Mouse (Mus musculus): ENCODE results near the gene Elmo1.

Elmo1 gene

DNA sequence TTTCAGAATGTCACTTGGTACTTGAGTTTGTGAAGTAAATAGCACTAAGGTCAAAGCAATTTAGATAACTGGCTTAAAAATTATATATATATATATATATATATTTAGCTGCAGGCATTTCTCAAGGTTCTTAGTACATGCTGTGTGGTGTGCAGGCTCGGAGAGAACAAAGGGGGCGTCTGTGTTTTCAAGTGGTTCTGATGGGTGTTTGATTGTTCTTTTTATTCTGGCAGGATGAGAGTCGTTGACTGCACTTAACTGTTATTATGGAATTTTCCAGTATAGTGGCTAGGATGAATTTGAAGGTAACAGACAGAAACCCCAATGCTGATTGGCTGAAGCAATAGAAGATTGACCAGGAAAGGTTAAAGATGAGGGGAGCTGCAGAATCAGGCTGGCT is 33.6 kb downstream of the Elmo1 start:
- no peak for DNase-seq

DNA sequence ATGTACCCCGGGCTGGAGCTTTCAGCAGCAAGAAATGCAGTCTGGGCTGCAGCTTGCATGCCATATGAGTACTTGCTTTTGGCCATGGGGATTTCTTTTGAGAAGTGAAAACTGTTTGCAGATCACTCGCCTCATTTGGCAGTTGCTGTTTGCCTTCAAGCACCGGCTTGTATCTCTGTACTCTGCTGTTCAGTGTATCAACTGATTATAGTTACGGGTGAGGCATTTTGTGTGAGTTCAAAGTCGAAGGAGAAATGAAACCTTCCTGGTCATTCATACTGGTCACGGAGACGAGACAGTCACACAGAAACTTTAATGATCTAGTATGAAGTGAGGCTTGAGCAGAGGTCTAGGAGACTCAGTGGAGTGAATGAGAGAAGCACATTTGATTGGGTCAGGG is 34.6 kb downstream of the Elmo1 start:
- no peak for DNase-seq

DNA sequence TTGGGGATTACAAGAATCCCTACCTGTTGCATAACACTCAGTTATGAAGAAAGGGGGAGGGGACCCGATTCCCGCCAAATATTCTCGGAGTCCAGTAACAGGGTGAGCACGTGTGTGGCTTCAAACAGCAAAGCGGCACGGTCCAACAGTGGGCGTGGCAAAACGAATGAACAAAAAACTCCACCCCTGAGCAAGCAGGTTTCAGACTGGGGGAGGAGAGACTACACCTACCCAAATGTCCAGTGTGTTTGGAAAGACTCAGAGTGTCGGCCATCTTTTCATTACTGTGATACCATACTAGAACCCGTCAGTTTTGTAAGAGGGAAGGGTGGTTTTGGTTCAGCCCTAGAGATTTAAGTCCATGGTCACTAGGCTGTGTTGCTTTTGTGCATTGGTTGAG is 35.4 kb downstream of the Elmo1 start:
- no peak for DNase-seq

DNA sequence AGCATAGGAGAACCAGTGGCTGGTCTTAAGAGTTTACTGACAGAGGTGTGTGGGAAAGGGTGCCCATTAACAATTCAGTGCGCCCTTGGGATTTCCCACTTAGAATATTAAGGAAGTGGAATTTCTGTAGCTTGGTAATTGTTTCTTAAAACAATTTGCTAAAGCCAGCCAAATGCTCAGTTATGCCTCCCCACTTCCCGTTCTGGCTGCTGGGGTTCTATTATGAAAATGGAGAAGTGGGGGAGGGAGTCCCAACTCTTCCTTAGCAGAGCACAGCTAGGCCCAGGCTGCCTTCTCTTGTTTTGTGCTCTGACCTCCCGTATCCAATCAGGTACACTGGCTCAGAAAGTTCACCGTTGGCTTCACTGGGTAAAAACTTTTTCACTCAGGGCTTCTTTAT is 37.2 kb downstream of the Elmo1 start:
- no peak for DNase-seq

DNA sequence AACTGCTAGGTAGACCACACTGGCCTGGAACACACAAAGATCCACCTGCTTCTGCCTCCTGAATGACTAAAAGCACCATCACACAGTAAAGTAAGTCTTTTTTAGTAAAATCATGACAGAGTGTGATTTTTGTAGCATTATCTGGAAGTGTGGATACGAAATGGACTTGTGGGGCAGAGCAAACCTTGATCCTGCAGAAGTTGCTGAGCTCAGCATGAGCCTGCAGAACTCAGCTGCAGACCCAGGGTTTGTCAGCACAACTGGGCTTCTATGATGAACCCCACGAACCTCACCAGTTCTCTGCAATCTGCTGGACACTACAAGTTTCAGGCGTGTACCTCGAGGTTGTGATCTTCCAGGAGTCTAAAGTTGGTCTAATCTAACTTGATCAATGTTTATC is 37.7 kb downstream of the Elmo1 start:
- no peak for DNase-seq

DNA sequence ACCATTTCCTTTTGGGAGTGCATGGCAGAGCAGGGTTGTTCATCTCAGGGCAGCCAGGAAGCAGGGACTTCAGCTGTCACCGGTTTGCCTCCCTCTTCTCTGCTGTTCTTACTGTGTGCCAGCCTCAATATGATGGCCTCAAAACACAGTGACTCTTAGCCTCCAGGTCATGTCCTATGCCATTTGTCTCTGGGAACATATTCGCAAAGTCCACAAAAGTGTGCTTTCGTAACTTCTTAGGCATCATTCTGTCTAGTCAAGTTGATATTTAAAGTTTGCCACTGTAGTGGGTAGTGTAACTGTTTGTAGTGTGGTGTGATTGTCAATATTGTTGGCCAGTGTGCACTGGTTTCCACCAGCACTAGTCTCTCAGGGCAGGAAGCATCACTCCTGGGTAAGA is 40.3 kb downstream of the Elmo1 start:
- DNase-seq: no peak

DNA sequence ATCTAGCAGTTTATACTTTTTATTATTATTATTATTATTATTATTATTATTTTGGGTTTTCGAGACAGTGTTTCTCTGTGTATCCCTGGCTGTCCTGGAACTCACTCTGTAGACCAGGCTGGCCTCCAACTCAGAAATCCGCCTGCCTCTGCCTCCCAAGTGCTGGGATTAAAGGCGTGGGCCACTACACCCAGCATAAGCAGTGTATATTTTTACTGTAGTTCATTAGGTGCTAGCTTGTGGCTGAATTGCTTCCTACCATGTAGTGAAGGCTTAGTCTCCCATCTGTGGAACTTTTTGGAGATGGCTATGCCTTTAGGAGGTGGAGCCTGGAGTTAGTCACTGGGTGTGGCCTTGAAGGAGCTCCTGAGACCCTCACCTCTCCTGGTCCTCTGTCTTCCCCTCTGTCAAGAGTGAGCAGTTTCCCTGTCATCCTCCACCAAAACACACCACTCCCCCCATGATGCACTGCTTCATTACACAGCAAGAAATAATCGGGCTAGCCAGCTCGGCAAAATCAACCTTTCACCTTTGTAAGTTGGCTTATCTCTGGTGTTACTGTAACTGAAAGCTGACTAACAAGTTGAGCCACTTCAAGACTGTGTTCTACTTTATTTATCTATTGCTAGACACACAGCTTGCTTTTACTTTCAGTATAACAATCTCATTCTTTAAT is 41.1 kb downstream of the Elmo1 start:
- no peak for DNase-seq

DNA sequence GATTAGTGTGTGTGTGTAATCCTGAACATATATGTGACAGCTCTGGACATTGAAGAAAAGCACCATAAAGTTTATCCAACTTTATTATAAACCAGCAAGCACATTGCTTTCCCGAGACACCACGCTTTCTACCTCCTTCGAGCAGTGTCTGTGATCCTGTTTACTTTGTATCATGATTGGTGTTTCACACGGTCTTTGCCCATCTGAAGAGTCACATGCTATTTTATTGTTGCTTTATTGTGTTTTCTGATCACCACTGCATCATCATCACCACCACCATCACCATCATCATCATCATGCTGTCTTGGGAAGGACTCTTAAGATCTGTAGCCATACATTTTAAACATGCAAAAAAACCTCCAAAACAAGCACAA is 41.6 kb downstream of the Elmo1 start:
- DNase-seq: no peak

DNA sequence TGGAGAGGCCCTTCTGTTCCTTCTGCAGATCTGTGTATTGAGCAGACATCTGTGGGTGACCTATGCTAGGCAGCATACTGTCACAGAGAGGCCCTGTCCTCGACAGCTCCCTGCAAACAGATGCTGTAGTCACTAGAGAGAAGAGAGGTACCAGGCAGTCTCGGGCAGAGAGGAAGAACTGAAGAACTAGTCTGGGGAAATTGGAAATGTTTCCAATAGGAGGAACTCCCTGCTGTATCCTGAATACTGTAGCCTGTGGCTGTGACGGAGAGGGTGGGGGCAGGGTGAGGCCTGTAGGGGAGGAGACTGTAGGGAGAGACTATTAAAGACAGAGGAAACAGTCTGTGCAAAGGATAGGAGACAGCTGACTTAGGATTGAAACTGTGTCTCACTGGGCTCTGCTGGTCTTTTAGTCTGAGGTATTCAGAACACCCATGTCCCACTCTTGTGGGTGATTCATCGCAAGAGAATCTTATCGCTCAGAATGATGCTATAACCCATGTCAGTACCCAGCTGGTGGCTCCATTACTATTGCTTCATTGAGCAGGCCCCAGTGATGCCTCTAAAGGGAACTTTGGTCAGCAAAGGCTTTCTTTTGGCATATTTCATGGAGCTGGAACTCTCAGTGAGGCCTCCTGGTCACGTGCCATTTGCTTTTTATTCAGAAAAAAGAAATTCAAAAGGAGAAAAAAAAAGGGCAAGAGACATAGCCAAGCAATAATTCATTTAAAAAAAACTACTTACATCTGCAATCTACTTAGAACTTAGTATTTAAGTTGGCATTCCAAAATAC is 43.4 kb downstream of the Elmo1 start:
- DNase-seq: peak in 1 of 2 experiments; percentile 7

DNA sequence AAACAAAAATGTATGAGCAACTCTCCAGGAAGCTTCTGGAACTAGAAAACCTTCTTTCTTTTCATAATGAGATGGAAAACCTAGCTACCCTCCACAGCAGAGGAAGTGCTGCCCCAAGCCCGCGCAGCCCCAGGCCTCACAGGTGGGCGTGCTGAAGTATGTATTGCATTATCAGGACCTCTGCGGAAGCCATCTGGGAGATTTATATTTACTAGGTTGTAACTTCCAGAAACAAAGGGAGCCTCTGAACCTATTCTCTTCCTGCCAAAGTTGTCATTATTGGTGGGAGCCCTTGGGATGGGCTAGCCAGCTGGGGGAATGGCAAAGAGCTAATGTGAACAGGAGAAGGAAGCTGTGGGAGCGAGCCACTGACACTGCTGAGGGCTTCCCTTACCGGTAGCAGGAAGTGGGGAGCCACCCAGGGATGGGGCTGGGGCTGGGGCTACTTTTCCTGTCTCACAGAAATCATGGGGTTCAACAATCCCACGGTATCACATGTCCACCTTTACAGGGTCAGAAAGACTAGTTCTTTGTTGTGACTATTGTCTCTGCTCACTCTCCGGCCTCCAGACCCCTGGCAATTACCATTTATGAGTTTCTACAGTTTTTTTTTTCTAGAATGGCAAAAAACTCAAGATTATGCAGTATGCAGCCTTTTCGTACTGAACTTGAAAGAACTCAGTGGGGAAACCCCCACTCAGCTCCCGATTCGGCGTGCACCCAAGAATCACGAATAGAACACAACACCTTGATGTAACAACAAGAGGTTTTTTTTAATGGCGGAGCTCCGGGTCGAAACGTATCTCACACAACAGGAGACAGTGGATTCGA is 44.2 kb downstream of the Elmo1 start:
- DNase-seq: no peak

DNA sequence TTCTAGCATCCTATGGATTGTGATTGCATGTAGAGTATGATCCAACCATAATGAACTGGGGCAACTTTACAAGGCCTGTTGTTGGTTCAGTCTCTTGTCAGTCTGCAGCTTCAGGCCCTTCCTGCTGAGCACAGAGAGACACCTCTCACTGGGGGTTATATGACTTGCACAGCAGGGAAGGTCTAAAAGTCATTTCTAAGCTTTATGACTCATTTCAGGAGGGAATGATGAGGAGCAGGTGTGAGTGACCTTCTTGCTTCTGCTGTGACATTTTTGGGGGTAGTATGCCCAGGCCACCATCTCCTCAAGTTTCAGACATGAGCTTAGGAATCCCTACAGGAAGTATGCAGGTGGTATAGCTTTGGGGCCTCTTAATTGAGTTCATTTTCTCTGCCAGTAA is 46.4 kb downstream of the Elmo1 start:
- DNase-seq: no peak

DNA sequence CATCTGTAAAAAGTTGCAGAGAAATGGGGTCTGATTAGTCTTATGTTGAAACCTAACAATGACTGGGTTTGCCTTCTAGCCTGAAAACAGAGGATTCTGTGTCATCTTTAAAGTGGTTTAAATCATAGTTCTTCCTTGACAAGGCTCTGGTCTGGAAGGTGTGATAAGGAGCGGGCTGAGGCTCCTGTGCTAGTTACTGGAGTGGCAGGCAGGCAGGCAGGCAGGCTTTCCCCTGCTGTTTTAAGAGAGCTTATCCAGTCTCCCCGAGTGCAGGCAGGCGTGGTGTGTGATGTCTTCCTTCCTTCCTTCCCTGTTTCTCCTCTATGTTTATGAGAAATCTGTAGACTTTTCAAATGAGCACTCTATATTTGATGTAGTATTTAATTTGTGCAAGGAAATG is 48.1 kb downstream of the Elmo1 start:
- DNase-seq: no peak

DNA sequence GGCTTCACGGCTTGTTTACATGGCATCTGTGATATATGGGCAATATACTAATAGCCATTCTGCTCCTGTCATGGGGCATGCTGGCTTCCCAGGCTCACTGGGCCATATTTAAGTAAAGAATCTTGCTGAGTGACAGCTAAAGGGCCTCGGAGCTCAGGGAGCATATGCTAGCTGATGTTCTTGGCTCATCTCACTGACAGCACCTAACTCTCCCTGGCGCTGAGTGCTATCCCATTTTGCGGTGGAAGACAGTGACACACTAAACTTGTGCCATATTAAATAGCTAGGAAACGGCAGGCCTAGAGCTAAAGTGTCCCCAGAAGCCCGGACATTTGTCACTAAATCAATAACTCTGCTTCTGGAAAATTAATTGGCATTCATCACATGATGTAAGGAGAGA is 48.7 kb downstream of the Elmo1 start:
- DNase-seq: no peak

DNA sequence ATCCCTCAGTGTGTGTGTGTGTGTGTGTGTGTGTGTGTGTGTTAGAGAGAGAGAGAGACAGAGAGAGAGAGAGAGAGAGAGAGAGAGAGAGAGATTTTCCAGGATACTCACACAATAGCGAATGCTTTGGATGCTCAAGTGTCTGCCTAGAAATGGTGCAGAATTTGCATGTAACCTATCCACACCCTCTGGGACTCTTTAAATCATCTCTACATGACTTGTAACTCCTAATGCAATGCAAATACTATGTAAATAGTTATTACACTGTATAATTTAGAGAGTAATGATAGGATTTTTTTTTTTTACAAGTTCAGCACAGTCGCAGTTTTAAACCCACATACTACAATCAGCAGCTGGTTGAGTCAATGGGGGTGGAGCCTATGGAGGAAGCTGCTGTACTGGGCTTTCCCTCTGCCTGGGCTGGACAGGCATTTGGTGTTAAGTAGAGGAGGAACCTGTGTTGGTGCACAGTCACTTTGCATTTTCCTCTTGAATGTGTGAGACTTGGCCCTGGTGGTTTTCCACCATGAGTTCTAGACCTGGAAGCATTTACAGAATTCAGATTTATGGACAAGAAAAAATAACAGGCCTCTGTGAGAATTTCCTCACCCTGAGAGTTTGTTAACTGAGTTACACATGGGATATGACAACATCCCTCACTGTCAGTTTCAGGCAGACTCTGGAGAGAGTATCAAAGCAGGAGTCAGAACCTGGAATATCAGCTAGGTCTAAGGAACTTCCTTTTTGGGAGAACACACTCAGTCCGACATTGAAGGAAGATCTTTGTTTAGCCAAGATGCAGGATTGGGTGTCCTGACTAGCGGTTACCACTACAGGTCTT is 49.6 kb downstream of the Elmo1 start:
- no peak for DNase-seq

DNA sequence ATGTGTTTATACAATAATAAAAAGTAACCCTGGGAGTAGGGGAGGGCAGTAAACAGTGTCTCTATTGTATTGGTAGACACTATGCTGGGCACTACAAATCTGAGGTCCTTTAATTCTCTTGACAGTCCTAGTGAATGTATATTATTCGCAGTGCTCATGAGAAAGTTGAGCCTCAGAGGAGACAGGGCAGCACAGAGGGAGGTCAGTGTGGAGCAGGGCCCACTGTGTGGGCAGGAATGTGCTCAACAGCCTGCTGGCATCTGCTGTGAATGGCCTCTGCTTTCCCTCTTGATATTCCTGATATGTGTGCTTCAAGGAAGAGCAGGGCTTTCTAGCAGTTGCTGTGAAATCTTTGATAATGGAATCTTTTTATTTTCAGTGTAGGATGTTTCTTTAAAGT is 52.2 kb downstream of the Elmo1 start:
- no peak for DNase-seq

DNA sequence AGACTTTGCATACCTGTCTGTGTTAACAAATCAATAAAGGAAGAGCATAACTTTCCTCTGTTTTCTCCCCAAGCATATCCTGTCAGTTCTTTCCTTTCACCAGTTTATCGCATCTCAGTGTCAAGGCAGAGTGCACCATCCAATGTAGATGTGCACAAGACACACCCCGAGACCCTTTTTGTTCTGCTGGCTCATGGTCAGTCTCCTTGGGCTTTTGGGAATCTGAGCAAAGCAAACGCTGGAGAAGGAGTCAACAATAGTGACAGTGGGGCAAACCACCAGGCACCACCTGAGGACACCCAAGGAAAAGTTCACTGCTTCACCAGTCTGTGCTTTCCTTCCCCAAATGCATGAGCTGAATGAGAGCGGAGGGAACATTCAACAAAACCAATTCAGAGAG is 56.5 kb downstream of the Elmo1 start:
- no peak for DNase-seq

DNA sequence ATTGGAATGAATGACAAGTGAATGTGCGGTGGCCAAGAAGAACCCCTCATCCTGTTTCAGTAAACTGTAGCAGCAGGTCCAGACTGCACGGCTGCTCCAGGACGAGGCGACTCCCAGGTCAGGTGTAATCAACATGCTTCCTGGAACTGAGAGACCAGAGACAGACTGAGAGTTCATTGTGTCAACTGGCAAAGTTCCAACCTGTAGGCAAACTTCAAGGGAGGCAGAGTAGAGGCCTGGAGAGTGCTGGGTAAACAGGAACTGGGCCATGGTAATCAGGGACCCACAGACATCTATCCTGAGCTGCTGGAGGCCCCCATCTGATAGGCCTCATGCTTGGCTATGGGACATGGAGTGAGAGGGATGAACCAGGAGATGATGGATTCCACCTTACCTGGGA is 57.3 kb downstream of the Elmo1 start:
- DNase-seq: no peak

DNA sequence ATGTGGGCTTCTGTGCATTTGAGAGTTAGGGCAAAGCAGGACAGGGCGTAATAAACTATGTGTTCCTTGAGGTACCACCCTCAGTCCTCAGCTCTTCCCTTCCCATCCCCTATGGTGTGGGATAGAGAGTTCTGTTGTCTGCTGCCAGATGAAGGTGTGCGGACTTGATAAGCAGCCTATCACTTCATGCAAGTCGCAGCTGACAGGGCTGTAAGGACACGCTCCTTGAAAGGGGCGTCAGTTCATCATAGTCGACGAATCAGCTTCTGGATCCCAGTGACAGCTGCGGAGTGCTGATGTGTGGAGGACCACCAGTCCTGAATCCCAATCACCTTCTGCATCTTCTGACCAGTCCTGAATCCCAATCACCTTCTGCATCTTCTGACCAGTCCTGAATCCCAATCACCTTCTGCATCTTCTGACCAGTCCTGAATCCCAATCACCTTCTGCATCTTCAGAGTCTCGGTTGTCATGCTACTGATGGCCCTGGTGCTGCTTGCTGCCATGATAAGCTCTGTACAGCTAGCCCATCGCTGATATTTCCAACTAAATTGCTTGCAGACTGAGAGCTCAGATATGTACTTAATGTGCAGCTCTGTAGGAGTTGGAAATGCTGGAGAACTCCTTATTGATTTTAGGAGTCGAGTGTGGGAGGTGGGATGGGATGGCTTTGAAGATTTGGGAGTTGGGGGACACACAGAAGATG is 59.9 kb downstream of the Elmo1 start:
- no peak for DNase-seq

DNA sequence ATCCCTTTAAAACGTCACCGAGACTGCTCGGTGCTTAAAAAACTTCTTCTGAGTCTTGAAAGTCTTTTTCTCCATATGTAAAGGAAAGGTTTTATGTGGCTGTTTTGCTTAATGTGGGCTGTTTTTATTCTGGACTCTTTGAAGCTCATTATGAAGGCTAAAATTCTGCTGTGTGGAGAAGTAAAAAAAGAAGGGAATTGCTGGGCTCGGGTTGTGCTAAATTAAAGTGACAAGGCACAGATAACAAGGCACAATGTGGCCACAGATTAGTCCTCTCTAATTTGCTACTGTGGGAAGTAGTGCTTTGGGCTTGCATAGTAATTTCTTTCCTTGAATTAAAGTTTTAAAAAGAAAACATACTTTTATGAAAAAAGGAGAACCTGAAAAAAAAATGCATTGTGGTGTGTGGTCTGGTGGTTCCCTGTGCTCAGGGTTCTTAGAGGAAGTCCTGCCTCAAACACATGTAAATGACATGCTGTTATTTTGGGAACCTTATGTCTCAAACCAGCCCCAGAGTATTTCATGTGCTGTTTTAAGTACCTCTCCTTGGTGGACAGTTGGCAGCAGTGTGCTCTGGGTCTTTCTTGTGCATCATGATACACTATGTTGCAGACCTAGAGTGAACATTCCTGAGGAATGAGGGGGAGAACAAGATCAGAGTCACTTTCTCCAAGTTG is 61.0 kb downstream of the Elmo1 start:
- no peak for DNase-seq

DNA sequence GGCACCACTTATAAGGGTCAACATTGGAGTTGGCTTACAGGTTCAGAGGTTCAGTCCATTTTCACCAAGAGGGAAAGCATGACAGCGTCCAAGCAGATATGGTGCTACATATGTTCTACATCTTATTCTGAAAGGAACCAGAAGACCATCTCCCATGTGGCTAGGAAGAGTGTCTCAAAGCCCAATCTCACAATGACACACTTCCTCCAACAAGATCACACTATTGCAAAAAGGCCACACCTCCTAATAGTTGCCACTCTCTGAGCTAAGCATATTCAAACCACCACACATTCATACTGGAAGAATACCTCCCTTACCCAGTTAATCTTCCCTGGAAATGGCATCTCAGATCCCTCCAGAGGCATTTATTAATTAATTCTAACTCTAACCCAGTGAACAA is 66.7 kb downstream of the Elmo1 start:
- no peak for DNase-seq

DNA sequence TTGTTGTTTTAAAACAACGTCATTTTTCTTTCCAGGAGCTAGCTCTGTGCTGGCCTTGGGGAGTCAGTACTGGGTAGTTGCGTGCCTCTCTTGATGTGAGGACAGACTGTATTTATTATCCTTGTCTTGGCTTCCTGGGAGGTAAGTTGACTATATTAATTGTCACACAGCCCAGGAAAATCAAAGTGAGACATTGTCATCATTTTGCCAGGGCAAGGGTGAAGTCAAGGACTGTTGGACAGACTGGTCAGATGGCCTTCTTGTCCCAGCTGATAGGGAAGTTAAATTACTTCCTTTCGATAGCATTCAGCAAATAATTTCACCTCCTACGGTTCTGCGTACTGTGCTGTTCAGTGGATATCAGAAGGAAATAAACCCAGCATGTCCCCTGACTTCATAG is 67.1 kb downstream of the Elmo1 start:
- DNase-seq: no peak

Data from cerebellum, adult 18-20 months (tissue).